Mouse (Mus musculus) urinary bladder, postnatal 36 days (tissue): ENCODE data around the gene Tmem260.
"Not testable (repeated sequence)": the region's sequence is repeated elsewhere in the genome, so short reads cannot be mapped to it uniquely, and the experiment has no call there.

Experiments used
- DNase-seq, 2 experiments: peaks; one replicate each; pipeline ENCODE4 v3.0.0; 2022; ENCODE audit warnings: low spot score in 2 of 2, mixed read lengths in 1 of 2

Tmem260 gene

DNA sequence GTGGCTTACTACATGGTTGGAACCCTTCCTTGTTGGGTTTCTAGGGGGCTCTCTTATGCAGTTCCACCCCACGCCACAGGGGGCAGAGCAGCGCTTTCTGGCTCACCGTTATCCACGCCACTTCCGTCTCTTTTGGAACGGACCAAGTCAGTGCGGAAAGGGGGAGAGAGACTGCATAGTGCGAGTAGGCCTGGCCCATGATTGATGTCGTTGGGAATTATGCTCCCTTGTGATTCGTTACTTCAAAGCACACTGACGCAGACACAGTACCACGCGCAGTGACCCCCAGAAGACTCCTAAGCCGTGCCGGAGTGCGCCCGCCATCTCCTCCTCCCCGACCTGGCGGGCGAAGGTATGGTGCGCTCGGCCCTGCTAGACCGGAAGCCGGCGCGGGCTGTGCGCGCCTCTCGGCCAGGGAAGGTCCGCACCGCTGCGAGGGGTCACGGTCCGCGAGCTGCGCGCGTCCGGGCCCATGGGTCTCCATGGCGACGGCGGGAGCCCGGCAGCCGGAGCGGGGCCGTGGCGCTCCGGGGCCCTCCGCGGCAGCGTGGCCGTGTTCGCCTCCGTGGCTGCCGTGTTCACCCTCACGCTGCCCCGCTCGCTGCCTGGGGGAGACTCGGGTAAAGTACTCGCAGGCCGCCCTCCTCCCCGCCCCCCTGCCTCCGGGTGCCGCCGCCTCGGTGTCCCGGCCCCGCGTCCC is at the start of gene Tmem260:
TSS of gene Tmem260 (plus strand) at position 141 of the 700 bp plus-strand sequence.
- DNase-seq = peak; percentile 84 to 88

GRCm38 (mm10) chr14:48406086-48406485 is 39.8 kb upstream of the Tmem260 start:
- DNase-seq = peak in 1 of 2 experiments; percentile 14

GRCm38 (mm10) chr14:48417064-48417463 is 28.9 kb upstream of the Tmem260 start:
- no peak for DNase-seq

GRCm38 (mm10) chr14:48418264-48418663 is 27.7 kb upstream of the Tmem260 start:
- DNase-seq = no peak

- no peak for DNase-seq
These were observed 27.3 kb upstream of the Tmem260 start for GRCm38 (mm10) chr14:48418672-48419071.

- DNase-seq = no peak
These were observed 24.4 kb upstream of the Tmem260 start for GRCm38 (mm10) chr14:48421476-48421875.

DNA sequence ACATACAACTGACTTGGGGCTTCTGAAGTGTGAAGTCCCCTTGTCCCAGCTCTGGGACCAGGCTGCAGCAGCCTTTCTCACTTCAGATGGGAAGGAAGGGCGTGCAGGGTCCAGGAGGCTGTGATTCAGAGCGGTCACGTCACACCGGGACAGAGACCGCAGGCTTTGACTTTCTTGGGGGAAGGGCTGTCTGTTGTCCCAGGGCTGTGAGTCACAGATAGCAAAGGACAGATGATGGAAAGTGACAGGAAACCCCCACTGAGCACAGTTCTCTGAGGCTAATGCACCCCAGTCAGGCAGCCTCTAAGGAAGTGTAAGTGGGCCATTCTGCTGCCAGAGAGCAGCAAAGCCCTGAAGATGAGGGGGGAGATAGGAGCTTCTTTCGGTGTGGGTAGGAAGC is 23.9 kb upstream of the Tmem260 start:
- peak in 1 of 2 experiments; percentile 3 for DNase-seq

DNA sequence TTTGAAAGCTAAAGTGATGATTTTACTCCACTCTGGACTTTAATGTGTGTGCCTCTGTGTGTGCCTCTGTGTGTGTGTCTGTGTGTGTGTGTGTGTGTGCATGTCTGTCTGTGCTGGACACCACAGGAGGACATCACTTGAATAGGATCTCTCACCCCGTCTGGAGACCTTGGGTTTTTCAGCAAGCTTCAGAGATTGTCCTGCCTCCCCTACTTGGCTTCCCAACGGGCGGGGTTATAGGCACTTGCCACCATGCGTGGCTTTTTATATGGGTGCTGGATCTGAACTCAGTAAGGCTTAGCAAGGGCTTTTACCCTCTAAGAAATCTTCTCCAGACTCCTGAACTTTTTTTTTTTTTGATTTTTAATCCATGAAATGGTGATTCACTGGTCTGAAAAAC is 23.5 kb upstream of the Tmem260 start:
- DNase-seq = no peak

GRCm38 (mm10) chr14:48422901-48423300 is 23.0 kb upstream of the Tmem260 start:
- DNase-seq = no peak

GRCm38 (mm10) chr14:48431978-48432377 is 13.9 kb upstream of the Tmem260 start:
- no peak for DNase-seq

- DNase-seq = no peak
These were observed 2.1 kb upstream of the Tmem260 start for GRCm38 (mm10) chr14:48443796-48444195.

GRCm38 (mm10) chr14:48451966-48452407 is 6.1 kb downstream of the Tmem260 start:
- DNase-seq = no peak

DNA sequence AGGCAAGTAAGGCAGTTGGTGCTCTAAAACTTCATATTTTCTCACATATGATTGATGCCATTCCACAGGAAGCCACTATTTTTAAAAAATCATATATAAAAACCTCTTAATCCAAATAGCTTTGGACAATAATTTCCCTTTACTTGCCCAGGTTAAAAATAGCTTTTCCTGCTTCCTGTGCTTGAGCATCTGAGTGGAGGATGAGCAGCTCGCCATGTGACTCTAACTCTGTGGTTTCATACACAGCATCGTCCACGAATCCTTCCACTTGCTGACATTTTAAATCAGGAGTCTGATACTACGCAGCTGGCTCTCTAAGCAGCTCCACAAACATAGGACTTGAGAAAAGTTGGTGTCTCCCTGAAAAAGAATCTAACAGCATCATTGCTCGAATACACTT is 7.5 kb downstream of the Tmem260 start:
- DNase-seq = no peak

- no peak for DNase-seq
These were observed 10.6 kb downstream of the Tmem260 start for GRCm38 (mm10) chr14:48456305-48457092.

DNA sequence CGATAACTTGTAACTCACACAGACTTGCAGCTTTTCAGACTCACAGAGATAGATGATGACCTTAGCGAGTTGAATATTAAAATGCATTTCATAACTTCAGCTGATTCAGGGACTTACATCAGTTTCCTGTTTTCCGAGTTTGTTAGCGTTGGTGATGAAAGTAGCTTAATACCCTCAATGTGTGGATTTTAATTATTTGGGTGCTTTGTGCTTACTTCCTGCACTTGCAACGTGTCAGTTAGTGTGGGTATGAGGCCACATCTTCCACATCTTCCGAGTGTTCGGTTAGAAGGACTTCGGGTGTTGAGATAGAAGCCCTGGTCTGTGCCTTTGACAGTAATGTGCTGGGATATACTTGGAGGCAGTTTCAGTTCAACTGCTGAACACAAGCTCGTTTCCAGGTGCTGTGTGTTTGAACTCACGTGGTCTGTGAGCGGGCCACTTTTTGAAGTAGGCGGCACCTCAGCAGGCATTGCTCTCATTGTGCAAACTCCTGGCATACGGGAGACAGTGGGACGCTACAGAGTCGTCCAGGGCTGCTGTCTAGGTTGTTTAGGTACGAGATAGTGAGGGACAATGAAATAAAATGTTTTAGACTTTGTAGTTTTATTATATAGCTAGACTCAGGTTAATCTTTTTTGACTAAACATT is 11.5 kb downstream of the Tmem260 start:
- no peak for DNase-seq

DNA sequence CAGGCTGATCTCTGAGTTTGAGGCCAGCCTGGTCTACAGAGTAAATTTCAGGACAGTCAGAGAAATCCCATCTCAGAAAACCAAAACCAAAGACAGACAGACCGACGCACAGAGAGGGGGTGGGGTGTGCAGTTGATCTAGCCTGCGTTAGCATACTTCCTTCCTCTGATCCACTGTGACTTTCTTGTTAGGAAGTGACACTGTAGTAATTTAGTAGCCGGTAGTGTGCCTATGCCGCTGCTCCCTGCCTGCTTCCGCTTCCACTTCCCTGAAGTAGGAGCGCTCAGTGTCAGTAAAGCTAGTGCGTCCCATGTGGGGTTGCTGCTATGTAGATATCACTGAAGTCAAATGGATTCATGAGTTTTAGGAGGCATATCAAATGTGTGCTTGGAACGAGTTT is 13.0 kb downstream of the Tmem260 start:
- DNase-seq = no peak

DNA sequence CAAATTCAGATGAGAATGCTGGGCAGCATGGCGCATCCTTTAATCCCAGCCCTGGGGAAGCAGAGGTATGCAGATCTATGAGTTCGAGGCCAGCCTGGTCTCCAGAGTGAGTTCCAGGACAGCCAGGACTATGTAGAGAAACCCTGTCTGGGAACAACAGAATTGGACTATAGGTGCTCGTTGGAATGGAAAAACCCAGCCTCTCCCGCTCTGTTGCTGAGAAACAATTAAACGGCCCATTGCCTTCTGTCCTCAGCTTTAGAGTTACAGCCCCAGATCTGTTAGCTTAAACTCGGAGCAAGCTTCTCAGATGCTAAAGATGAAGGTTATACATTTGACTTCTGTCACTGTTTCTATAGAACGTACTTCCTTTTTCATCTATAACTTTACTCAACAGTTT is 22.4 kb downstream of the Tmem260 start:
- no peak for DNase-seq

- no peak for DNase-seq
These were observed 25.0 kb downstream of the Tmem260 start for GRCm38 (mm10) chr14:48470742-48471487.

DNA sequence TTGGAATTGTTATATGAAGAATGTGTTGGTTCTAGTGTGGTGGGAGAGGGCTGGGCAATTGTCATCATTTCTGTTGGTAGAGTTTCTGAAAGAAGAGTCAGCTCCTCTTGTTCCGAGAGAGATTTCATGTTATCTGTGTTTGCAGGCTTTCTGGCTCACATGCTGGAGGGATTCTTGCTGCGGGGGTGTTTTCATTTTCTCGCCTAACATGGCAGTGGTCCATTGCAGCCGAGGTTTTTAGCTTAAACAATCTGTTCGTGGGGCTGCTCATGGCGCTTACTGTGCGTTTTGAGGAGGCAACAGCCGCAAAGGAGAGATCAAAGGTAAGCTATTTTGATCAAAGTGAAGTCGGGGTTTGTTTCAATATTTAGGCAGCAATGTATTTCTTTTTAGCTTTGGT is 26.3 kb downstream of the Tmem260 start:
- no peak for DNase-seq

DNA sequence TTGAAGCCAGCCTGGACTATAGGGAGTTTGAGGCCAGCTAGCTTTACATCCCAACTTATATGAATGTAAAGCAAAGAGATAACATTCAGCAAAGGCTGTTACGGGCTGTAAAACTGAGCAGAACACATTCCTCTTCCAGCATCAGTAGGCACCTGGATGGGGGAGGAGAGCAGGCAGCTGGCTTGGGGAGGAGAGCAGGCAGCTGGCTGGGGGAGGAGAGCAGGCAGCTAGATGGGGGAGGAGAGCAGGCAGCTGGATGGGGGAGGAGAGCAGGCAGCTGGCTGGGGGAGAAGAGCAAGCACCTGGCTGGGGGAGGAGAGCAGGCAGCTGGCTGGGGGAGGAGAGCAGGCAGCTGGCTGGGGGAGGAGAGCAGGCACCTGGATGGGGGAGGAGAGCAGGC is 29.4 kb downstream of the Tmem260 start:
- DNase-seq = no peak

- DNase-seq = not testable (repeated sequence)
These were observed 29.9 kb downstream of the Tmem260 start for GRCm38 (mm10) chr14:48475834-48476233.

- no peak for DNase-seq
These were observed 30.4 kb downstream of the Tmem260 start for GRCm38 (mm10) chr14:48476278-48476677.
